Mouse (Mus musculus): Measurements from ENCODE around the gene Cyb561d2.

DNA sequence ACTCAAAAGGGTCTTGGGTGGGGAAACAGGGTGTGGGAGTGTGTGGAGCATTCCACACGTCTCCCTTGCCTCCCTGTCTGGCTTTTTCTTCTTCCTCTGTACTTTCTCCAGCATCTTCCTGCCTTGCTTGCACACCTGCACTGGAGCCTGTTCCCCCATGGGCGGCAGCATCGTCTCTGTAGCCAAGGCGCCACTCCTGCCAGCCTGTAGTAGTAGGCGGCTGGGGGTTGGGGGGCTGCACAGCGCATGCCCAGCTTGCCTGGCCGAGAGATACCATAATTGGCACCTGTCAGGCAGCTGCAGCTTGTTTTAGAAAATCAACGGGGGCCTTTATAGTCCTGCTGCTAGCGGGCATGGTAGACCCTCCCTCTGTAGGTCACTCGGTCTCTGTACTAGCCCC lies 33.7 kb downstream of the Cyb561d2 start:
- TF ChIP-seq TAL1 (IDR thresholded peaks at IDR 0.05; ENCODE audit: low read length) (no peak), GATA1 (IDR thresholded peaks at IDR 0.05; ENCODE audit: low read length) (no peak)

All from erythroblast, embryonic 14.5 days (primary cell).